Mouse (Mus musculus) kidney, adult 2 months (tissue): ENCODE data around the gene Wbp1l.

Experiments
- CTCF ChIP-seq: fragments of 200-500 bp; conservative IDR thresholded peaks from 2 replicates; pipeline ENCODE4 v1.5.1; 2011; ENCODE audit warnings: low read depth, mild to moderate bottlenecking, control low read depth, low read length, moderate library complexity, mixed read lengths; ENCODE audit not compliant: insufficient read depth, insufficient read length
- POLR2A ChIP-seq: fragments of 200-500 bp; IDR thresholded peaks from one replicate; pipeline ENCODE4 v1.6.1; 2011; ENCODE audit warnings: low read depth, low read length, control low read depth

DNA sequence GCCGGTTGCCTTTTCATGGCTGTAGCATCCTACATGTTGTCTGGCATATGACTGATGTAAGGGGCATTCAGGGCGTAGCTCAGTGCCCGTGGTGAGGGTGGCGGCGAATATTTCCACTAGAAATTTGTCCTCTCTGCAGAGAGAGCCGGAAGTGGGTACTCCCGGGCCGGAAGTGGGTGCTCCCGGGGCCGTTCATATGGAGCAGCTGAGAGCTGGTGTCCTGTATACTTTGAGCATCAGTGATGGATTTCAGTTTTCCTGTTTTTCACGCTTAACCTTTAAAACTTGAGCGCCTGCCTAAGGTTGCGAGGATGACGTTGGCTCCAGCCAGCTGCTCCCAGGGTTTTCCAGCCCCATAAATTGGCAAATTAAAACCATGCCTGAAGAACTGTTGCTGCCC is 40.6 kb downstream of the Wbp1l start:
- TF ChIP-seq POLR2A (no peak), CTCF (no peak)
